Mouse (Mus musculus) frontal cortex, postnatal 36 days (tissue): ENCODE results near the gene Kbtbd12.

Experiments used
- DNase-seq, 2 experiments: peaks; one replicate each; pipeline ENCODE4 v3.0.0; 2022; ENCODE audit warnings: low spot score in 2 of 2

The Kbtbd12 gene

DNA sequence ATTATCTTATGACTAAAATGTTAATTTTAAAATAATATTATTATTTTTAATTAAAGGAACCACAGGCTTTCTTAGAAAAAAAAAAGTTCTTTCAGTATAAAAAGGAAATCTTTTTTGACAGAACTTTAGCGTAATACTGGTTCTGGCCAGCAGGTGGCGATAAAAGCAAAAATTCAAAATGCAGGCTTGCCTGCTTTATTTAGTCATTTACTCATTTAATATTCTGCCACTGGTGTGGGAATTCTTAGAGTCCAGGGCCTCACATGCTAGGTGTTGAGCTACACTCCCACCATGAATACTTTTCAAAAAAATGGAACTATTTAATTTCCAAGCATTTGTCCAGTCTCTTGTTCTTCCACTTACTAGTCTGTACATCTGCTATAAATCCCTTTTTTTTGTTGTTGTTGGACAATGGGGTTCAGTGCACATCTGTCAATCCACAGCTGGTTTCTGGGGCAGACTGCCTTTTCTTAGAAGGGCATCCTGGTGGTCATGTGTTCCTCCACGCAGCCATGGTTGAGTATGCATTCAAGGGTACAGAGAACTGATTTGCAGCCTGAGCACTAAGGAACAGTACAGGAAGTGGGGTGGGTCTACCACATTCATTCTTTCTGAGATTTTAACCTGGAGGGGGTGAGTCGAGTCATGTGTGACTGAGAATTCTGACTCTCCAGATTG is 88.5 kb downstream of the Kbtbd12 start:
- DNase-seq, result peak; percentile 60 to 76

GRCm38 (mm10) chr6:88548405-88549049 is 89.2 kb downstream of the Kbtbd12 start:
- no peak for DNase-seq

DNA sequence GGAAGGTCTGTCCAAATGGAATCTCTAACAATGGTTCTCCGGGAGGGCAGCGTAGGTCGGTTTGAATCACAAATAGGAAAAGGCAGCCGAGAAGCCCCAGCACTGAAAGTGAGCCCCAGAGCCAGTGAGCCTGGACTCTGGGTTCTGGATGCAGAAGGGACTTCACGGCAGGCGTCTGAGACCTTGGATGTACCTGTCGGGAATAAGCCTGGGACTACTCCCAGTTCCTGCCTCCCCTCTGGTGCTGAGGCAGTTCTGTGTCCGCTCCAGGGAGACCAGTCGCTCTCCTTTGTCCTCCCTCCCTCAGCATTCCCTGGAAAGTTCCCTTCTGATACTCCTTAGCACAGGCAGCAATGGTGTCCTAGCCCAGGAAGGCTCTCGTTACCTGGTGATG is 92.4 kb downstream of the Kbtbd12 start:
- DNase-seq, result no peak

DNA sequence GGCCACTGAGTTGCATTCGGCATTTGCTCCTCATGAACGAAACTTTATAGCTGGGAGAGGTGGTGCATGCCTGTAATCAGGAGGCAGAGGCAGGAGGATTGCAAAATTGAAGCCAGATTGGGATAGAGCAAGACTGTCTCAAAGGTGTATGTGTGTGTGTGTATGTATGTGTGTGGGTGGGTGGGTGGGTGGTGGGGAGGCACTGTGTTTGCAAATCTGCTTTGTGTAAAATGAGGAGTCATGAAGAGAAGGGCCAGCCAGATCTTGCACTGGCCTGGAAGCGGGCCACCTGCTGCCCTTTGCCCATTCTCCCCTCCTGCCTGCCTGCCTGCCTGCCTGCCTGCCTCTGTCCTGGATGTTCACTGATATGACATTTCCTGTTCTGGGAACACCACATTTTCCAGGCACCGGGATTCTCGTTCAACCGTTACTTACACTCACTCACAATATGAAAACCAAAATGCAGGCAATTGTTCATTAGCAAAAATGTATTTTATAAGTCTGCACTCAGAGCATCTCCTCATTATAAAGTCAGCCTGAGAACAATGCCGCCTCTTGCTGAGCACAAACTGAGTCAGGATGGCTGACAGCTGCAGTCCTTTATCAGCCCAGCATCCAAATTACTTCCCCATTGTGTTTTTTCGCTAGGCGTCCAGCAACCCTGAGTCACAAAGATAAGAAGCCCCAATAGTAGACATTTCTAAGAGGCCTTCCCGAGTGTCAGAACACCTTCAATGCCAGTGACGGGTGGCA is 92.9 kb downstream of the Kbtbd12 start:
- DNase-seq, result no peak

- DNase-seq, result no peak
These were observed 93.5 kb downstream of the Kbtbd12 start for GRCm38 (mm10) chr6:88544241-88544640.

DNA sequence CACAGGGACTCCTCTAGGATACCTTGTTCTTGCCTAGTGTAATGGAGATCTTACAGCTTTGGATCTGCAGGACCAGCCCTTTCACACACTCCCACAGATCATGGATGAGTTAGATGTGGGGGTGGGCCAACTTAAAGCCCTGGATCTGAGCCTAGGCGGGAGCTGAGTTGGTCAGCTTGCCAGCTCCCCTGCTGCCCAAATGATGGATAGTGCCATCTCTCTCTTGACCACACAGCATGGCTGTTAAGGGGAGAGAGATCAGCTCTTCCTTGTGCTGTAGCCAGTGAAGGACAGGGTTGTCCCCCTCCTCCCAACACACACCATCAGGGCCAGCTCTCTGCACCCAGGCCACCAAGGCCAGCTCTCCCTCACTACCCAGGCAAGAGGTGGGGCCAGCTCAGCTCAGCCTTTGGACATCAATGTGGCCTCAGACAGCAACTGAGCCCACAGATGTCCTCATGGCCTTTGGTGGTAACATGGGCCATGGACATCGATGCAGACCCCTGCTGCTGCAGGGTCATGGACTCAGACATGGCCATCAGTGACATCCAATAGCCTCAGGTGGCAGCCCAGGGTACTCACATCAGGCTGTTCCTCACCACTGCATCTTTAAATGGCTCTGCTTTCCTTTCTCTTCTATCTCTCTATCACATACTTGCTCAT is 97.5 kb downstream of the Kbtbd12 start:
- DNase-seq, result no peak

DNA sequence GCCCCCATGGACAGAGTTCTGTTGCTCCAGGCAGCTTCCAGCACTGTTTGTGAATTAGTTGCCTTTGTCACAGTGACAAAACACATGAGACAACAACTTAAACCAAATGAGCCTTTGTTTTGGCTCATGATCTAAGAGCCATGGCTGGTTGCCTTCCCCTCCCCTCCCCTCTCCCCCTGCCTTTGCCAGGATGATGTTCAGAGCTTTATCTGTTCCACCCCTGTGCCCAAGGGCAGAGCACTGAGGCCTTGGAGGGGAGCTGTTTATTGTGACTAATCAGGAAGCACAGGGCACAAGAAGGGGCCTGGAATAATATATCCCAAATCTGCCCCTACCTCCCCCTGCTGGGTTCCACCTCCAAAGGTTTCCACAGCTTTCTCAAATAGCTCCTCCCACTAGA is 107.4 kb downstream of the Kbtbd12 start:
- DNase-seq, result no peak

DNA sequence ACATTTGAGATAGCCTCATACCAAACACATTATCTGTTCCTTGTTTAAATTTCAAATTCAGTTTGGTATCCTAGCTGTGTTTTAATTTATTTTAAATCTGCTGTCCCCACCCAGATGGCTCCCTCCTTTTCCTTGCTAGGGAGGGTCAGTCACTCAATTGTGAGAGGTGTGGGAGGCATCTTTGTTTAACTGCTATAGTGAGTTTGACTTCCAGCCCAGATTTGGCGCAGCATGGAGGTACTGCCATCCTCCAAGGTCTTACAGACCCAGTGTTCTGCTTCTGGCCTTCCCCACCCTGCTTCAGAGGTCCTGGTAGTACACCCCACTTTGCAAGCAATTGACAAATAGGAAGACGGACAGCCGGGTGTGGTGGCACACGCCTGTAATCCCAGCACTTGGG is 113.7 kb downstream of the Kbtbd12 start:
- DNase-seq, result no peak

- DNase-seq, result no peak
These were observed 114.3 kb downstream of the Kbtbd12 start for GRCm38 (mm10) chr6:88523451-88523850.

DNA sequence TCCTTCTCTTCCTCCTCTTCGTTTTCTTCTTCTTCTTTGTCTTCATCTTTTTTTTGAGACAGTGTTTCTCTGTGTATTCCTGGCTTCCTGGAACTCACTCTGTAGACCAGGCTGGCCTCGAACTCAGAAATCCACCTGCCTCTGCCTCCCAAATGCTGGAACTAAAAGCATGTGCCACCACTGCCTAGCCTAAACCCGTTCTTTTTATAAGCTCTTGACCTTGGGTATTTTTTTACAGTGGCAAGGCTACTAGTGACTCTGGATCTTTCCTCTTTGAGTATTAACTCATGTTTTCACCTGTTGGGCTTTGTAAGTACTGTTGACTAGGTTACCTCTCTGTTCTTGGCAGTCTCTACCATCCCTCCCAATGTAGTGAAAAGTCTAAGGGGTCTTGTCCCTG is 114.7 kb downstream of the Kbtbd12 start:
- DNase-seq, result no peak

- DNase-seq, result no peak
These were observed 115.1 kb downstream of the Kbtbd12 start for GRCm38 (mm10) chr6:88522606-88523005.

DNA sequence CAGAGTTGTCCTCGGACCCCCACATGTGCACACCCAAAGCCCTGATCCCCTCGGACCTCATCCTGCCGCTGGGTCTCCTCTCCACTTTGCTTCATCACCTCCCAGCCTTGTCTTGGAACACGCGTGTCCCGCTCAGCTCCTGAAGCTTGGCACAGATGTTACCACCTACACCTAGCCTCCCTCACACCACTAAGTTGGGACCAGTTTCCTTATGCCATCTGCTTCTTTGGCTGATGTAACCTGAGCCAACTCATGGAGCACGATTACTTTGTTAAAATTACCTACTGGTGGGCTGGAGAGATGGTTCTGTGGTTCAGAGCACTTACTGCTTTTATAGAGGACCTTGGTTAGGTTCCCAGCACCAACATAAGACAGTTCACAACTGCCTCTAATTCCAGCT is 115.9 kb downstream of the Kbtbd12 start:
- DNase-seq, result peak; percentile 48 to 80

- DNase-seq, result peak; percentile 94 to 96
These were observed 119.1 kb downstream of the Kbtbd12 start, which contains the start of gene Sec61a1 for GRCm38 (mm10) chr6:88518404-88519263. Gene Sec61a1 (minus strand): TSS chr6:88518905.

DNA sequence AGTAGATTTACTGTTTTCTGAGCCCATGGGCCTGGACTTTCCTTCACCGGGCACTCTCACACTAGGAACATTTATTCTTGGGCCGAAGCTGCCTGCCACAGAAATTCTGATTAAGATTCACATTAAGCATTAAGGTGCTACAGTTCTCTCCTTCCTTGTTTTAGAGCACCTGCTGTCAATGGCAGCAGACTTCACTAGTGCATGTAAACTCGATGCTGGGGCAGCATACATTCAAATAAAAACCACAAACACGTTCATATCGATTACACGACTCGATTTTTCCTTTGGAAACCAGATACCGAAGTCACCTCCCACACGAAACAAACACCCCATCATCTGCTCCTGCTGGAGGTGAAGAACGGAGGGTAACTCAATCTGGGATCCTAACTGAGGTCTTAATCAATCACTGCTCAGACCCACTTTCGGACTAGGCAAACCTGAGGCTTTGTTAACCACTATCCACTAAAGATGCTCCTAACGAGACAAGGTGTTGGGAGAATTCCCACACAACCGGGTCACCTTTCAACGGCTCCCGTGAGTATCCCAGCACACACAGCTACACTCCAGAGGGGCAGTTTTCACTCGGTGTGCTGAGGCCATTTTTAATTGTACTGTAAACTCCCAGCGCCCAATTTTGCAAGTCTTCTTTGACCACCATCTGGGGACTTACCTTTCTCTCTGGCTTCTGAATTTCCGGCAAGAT is 119.9 kb downstream of the Kbtbd12 start:
- DNase-seq, result no peak

DNA sequence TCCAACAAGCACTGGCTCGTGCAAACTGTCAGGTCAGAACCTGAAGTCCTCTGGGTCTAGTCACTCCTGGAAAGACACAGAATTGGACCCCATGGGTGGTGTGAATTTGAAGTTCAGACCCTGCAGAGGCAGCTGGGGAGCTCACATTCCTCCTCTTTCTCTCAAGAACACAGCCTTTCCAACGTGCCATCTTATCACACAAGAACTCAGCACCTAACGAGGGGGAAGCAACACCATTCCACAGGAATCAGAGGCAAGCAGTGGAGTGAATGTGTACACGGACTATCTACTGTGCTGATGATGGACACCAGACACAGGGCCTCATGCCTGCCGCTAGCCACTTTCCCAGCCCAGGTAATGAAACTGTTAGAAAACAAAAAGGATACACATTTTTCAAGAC is 121.1 kb downstream of the Kbtbd12 start:
- no peak for DNase-seq

DNA sequence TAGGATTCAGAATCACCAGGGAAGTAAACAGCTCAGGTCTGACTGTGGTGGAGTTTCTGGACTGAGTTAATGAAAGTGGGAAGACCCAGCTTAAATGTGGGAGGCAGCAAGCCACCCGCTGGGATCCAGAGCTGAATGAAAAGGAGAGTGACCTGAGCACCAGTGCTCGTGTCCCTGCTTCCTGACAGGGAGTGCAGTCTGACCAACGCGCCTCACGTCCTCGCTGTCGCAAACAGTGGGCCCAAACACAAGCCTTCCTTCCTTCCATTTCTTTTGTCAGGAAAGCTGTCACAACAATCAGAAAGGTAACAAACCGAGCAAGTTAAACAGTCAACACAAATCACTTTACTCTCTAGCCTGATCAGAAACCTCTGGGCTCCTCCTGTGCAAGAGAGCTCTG is 121.8 kb downstream of the Kbtbd12 start:
- no peak for DNase-seq

DNA sequence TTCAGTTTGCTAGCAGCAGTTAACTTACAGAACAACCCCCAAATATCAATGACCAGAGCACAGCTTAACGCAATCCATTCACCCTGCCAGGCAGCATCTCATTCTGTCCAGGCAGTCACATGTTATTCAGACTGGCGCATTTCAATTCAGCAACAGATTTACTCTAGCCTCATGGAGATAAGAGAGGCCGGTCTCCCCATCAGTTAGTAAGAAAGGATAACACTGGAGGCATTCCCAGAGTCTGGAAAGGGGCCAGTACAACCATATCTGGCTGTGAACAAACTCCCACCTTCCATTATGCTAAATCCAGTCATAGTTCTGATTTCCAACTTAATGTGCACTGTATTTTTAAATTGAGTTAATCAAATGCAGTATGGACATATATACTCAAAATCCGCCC is 123.2 kb downstream of the Kbtbd12 start:
- DNase-seq, result peak in 1 of 2 experiments; percentile 36

DNA sequence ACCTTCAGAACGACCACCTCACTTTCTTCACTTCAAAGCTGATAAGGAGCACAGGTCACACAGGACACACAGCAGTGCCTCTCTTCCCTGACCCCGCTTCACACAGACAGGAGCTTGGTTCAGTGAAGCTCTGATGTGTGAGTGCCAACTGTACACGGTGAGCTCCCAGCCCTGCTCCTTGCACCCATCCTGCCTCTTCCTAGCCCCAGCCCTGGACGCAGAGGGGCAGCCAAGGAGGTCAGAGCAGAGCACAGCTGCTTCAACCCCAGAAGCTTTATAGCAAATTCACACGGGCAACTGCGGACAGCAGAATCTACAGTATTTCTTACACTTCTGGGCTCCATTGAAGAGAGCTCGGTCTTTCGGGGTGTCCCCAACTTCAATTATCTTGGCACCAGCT is 123.8 kb downstream of the Kbtbd12 start:
- DNase-seq, result no peak

- DNase-seq, result no peak
These were observed 134.7 kb downstream of the Kbtbd12 start for GRCm38 (mm10) chr6:88503044-88503443.

DNA sequence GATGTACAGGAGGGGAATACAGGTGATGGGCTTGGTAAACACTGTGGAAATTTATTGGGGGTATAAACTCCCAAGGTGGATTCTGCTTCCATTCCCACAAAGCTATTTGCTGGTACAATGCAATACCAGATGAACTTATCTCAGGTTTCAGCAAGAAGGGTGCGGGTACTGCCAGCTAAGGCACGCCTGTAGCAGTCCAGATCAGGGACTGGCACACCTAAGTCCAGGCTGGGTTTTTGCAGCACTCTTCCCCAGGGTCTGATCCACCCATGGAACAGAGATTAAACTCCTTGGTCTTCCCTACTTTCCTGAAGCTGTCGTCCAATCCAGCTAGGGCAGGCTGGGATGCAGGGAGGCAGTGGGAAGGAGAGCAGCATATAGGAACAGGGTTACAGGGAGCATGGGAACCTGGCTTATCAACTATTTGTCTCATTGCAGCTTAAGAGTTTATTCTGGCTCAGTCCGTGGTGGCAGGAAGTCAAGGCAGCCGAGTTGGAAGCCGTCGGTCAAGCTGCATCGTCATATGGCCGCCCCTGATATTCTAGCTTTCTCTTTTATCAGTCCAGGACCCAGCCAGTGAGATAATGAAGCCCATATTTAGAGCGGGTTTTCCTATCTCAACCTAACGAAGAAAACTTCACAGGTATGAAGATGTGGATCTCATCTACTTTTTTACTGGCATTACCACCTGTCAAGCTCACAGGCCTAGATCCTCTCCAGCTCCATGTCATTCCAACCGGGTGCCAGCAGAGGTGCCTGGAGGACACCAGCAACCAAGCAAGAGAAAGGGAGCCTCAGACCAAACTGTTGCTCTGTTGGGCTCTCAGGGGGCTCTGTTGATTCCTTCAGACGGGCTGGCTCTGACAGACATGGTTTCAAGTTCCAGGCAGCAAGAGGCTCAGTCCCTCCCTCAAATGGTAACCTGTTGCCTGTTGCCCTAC is 135.4 kb downstream of the Kbtbd12 start:
- no peak for DNase-seq
